Mouse (Mus musculus): ENCODE results near the gene Ehmt1.

GRCm38 (mm10) chr2:24950189-24950535 is 30.7 kb upstream of the Ehmt1 start:
- TF ChIP-seq CTCF (IDR thresholded peaks at IDR 0.05; ENCODE audit: low read depth) (no peak), EP300 (IDR thresholded peaks at IDR 0.05; ENCODE audit: low read depth) (no peak)

All from liver, postnatal 0 days (tissue).